In the genomic region with DNA sequence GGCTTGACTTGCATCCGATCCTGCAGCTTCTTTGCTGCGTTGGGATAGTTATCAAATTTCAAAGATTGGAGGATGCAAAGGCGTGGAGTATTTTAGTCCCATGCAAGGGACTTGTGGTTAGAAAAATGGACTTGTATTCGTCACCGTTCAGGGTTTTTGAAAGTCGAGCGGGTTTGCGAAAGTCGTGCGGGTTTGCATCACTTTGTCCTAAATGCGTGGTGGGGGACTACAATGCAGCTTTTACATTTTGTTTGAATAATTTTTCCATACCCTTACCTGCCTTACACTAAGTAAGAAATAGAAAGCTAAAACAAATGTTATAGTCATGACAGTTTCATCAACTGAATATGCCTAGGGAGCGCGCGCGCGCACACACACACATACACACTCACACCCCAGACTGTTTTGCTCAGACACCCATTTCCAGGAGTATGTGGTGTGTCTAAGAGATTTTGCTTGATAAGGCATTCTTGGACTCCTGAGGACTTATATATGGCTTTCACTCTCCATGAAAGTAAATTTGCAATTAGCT, we compare ENCODE assay signal across 8 mouse cellular contexts. TPM values are rescaled to one million over a fixed set of nuclear protein-coding genes. Genes with fewer than 3 reads are reported as not detected.
A peak's percentile ranks its signal among the peaks of the same experiment; 100 is the strongest.
DNase-seq lines count a peak whose midpoint lies in the region; ATAC-seq lines count a peak whose summit lies in the region.

No protein-coding gene starts in this region.

- ATAC-seq in heart, embryonic 12.5 days (ENCODE audit: insufficient number of reproducible peaks, low FRiP score), result no peak
- 0 out of 2 replicates have a peak, but pooled peaks have one; percentile 20 for ATAC-seq in forebrain, embryonic 16.5 days
- ATAC-seq in liver, embryonic 15.5 days (ENCODE audit: insufficient read depth), result 0 out of 2 replicates have a peak, but pooled peaks have one; percentile 3
- ATAC-seq in stomach, embryonic 16.5 days (ENCODE audit: insufficient read depth, low FRiP score), result no peak

- peak overlapping the region; percentile 86 for H3K27ac ChIP-seq in heart, embryonic 12.5 days (ENCODE audit: poor library complexity, severe bottlenecking)
- no peak overlapping the region for H3K27ac ChIP-seq in brown adipose tissue, adult 24 weeks (replicated peaks; ENCODE audit: low read depth, low read length)
- peak overlapping the region; percentile 91 for H3K27ac ChIP-seq in forebrain, embryonic 16.5 days (ENCODE audit: low read length)
- H3K27ac ChIP-seq in liver, embryonic 15.5 days (replicated peaks), result peak overlapping the region; percentile 66
- H3K27ac ChIP-seq in stomach, embryonic 16.5 days (ENCODE audit: low read length), result peak overlapping the region; percentile 79

- H3K27me3 ChIP-seq in heart, embryonic 12.5 days (replicated peaks), result no peaks in the 10 kb centered on the region
- no peaks in the 10 kb centered on the region for H3K27me3 ChIP-seq in forebrain, embryonic 16.5 days (replicated peaks; ENCODE audit: control insufficient read depth, insufficient read depth, low read length)
- H3K27me3 ChIP-seq in liver, embryonic 15.5 days, result no peaks in the 10 kb centered on the region
- H3K27me3 ChIP-seq in stomach, embryonic 16.5 days (ENCODE audit: control insufficient read depth, insufficient read depth, low read length), result no peaks in the 10 kb centered on the region

- no peak for DNase-seq in heart, adult 18-20 months
- peak; percentile 48 for DNase-seq in CD4-positive helper T cell, adult 2 months (ENCODE audit: low read depth, low spot score)
- no peak for DNase-seq in left cerebral cortex, adult 8-10 months (ENCODE audit: low spot score in 2 of 2)

- peak overlapping the region; percentile 95 for H3K4me3 ChIP-seq in heart, embryonic 12.5 days
- peak overlapping the region; percentile 95 for H3K4me3 ChIP-seq in brown adipose tissue, adult 24 weeks (ENCODE audit: insufficient read depth, low read depth, low read length)
- peak overlapping the region; percentile 92 for H3K4me3 ChIP-seq in forebrain, embryonic 16.5 days (replicated peaks; ENCODE audit: low read length)
- peak overlapping the region; percentile 85 for H3K4me3 ChIP-seq in liver, embryonic 15.5 days (replicated peaks)
- peak overlapping the region; percentile 95 for H3K4me3 ChIP-seq in stomach, embryonic 16.5 days (replicated peaks; ENCODE audit: low read length)

- peak overlapping the region; percentile 95 for H3K9ac ChIP-seq in heart, embryonic 12.5 days
- H3K9ac ChIP-seq in forebrain, embryonic 16.5 days (replicated peaks; ENCODE audit: low read depth, low read length), result peak overlapping the region; percentile 100
- H3K9ac ChIP-seq in liver, embryonic 15.5 days, result peak overlapping the region; percentile 74
- peak overlapping the region; percentile 98 for H3K9ac ChIP-seq in stomach, embryonic 16.5 days (ENCODE audit: low read length)

- no peaks in the 10 kb centered on the region for H3K4me1 ChIP-seq in heart, embryonic 12.5 days (replicated peaks)
- H3K4me1 ChIP-seq in brown adipose tissue, adult 24 weeks (ENCODE audit: control insufficient read depth, insufficient read depth, insufficient read length, low read length), result no peaks in the 10 kb centered on the region
- peaks cover 7% of the 10 kb centered on the region for H3K4me1 ChIP-seq in forebrain, embryonic 16.5 days (replicated peaks; ENCODE audit: control insufficient read depth, insufficient read depth, low read length)
- H3K4me1 ChIP-seq in liver, embryonic 15.5 days (replicated peaks), result peaks cover 11% of the 10 kb centered on the region; the same call in 1 of the 2 replicates
- H3K4me1 ChIP-seq in stomach, embryonic 16.5 days (ENCODE audit: control insufficient read depth, insufficient read depth, low read length), result no peaks in the 10 kb centered on the region

- H3K9me3 ChIP-seq in heart, embryonic 12.5 days (replicated peaks), result no peaks in the 10 kb centered on the region
- H3K9me3 ChIP-seq in forebrain, embryonic 16.5 days (ENCODE audit: control insufficient read depth, low read length), result no peaks in the 10 kb centered on the region
- no peaks in the 10 kb centered on the region for H3K9me3 ChIP-seq in liver, embryonic 15.5 days (replicated peaks)
- H3K9me3 ChIP-seq in stomach, embryonic 16.5 days (replicated peaks; ENCODE audit: control insufficient read depth, low read length), result no peaks in the 10 kb centered on the region

- 14% methylated on average over 16 of the region's 16 CpGs for WGBS in heart, embryonic 12.5 days
- WGBS in forebrain, embryonic 16.5 days, result 6% methylated on average over 16 of the region's 16 CpGs
- 4% methylated on average over 16 of the region's 16 CpGs for WGBS in liver, embryonic 15.5 days (ENCODE audit: insufficient replicate concordance)
- 11% methylated on average over 16 of the region's 16 CpGs for WGBS in stomach, embryonic 16.5 days

- H3K4me2 ChIP-seq in heart, embryonic 12.5 days, result peak overlapping the region; percentile 77
- H3K4me2 ChIP-seq in forebrain, embryonic 16.5 days (ENCODE audit: low read length), result peak overlapping the region; percentile 64
- H3K4me2 ChIP-seq in liver, embryonic 15.5 days, result peak overlapping the region; percentile 76
- H3K4me2 ChIP-seq in stomach, embryonic 16.5 days (ENCODE audit: low read depth, low read length), result peak overlapping the region; percentile 63

- peaks cover 19% of the 10 kb centered on the region for H3K36me3 ChIP-seq in heart, embryonic 12.5 days
- H3K36me3 ChIP-seq in forebrain, embryonic 16.5 days (ENCODE audit: control insufficient read depth, insufficient read depth), result peaks cover 9% of the 10 kb centered on the region
- H3K36me3 ChIP-seq in liver, embryonic 15.5 days (replicated peaks), result peaks cover 12% of the 10 kb centered on the region
- no peaks in the 10 kb centered on the region for H3K36me3 ChIP-seq in stomach, embryonic 16.5 days (ENCODE audit: control insufficient read depth, insufficient read depth, low read length)

RNA-seq across cellular contexts. Expression of a gene that starts 0.7 kb away (rescaled TPM):
- 34.8 and 37.9 TPM in 2 replicates for polyA plus RNA-seq in heart, embryonic 12.5 days (2016; fragmentation: Nextera tagmentation; extraction: Ambion mirVana)
- total RNA-seq in heart, adult 18-20 months (2021), result 10 to 100 TPM; 29.3 to 31.5 TPM
- polyA plus RNA-seq in brown adipose tissue, adult 24 weeks (2012; ENCODE audit: insufficient read depth, insufficient read length, missing spikeins), result 36.7 and 46.3 TPM in 2 replicates
- polyA plus RNA-seq in forebrain, embryonic 16.5 days (2015; fragmentation: Nextera tagmentation; extraction: Ambion mirVana), result 40.6 and 53.9 TPM in 2 replicates
- 9.1 and 10.2 TPM in 2 replicates for polyA plus RNA-seq in liver, embryonic 15.5 days (2015; fragmentation: Nextera tagmentation; extraction: Ambion mirVana)
- polyA plus RNA-seq in stomach, embryonic 16.5 days (2015; fragmentation: Nextera tagmentation; extraction: Ambion mirVana), result 37.6 and 41.8 TPM in 2 replicates
- 10 to 100 TPM; 21.7 to 25.0 (median 23.1) TPM for total RNA-seq in left cerebral cortex, adult 8-10 months (2022)

RNA-seq across cellular contexts. Expression of a gene that starts 15.0 kb away (rescaled TPM):
- 6.1 and 6.9 TPM in 2 replicates for polyA plus RNA-seq in heart, embryonic 12.5 days (2016; fragmentation: Nextera tagmentation; extraction: Ambion mirVana)
- total RNA-seq in heart, adult 18-20 months (2021), result 100 to 1,000 TPM; 155 to 161 TPM
- polyA plus RNA-seq in brown adipose tissue, adult 24 weeks (2012; ENCODE audit: insufficient read depth, insufficient read length, missing spikeins), result 1.4 and 5.5 TPM in 2 replicates
- polyA plus RNA-seq in forebrain, embryonic 16.5 days (2015; fragmentation: Nextera tagmentation; extraction: Ambion mirVana), result not detected in 2 replicates
- polyA plus RNA-seq in liver, embryonic 15.5 days (2015; fragmentation: Nextera tagmentation; extraction: Ambion mirVana), result 0.16 TPM in 1 of 2 replicates, not detected in the other
- 0.21 and 2.0 TPM in 2 replicates for polyA plus RNA-seq in stomach, embryonic 16.5 days (2015; fragmentation: Nextera tagmentation; extraction: Ambion mirVana)
- under 1 TPM in 3 of 4 experiments, not detected in 1; 0.33 to 0.64 (median 0.50) TPM for total RNA-seq in left cerebral cortex, adult 8-10 months (2022)

RNA-seq across cellular contexts. Expression of a gene that starts 34.7 kb away (rescaled TPM):
- polyA plus RNA-seq in heart, embryonic 12.5 days (2016; fragmentation: Nextera tagmentation; extraction: Ambion mirVana), result 28.0 and 29.8 TPM in 2 replicates
- 10 to 100 TPM; 12.2 to 13.0 TPM for total RNA-seq in heart, adult 18-20 months (2021)
- 27.8 and 33.6 TPM in 2 replicates for polyA plus RNA-seq in brown adipose tissue, adult 24 weeks (2012; ENCODE audit: insufficient read depth, insufficient read length, missing spikeins)
- 31.5 and 40.1 TPM in 2 replicates for polyA plus RNA-seq in forebrain, embryonic 16.5 days (2015; fragmentation: Nextera tagmentation; extraction: Ambion mirVana)
- polyA plus RNA-seq in liver, embryonic 15.5 days (2015; fragmentation: Nextera tagmentation; extraction: Ambion mirVana), result 6.0 and 6.5 TPM in 2 replicates
- polyA plus RNA-seq in stomach, embryonic 16.5 days (2015; fragmentation: Nextera tagmentation; extraction: Ambion mirVana), result 39.8 and 42.1 TPM in 2 replicates
- total RNA-seq in left cerebral cortex, adult 8-10 months (2022), result 10 to 100 TPM; 15.3 to 20.7 (median 19.0) TPM

Comparison
In these comparisons a context has a peak if more than half of its experiments do, and no peak if none do; other contexts are left out.
1. ATAC-seq: peak in forebrain, embryonic 16.5 days (single experiment) and liver, embryonic 15.5 days (single experiment); none in heart, embryonic 12.5 days (single experiment) and stomach, embryonic 16.5 days (single experiment).
2. Peak in every context shown above with its lines, with median percentiles within 50 percentile points of each other: H3K4me2 ChIP-seq, H3K4me3 ChIP-seq and H3K9ac ChIP-seq.